Mouse (Mus musculus): ENCODE data around the gene Tmc2.

DNA sequence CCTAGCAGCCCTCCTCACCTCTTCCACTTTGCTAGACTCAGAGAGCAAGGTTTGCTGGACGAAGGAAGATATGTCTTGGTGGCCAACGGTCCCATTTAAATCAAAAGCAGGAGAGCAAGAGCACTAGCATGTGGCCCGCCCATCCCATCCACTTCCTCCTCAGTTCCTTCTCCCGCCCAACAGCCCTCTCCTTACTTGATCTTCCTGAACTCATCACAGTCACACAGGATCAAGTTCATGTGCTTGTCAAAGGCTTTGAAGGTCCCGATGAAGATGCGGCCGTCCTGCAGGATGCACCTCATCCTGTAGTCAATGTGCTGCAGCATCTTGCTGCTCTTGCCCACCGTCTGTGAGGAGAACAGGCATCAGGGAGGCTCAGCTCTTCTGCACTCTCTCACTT is 18.2 kb upstream of the Tmc2 start:
- no peak for TF ChIP-seq CTCF (IDR thresholded peaks at IDR 0.05; ENCODE audit: low read depth)
- TF ChIP-seq EP300 (IDR thresholded peaks at IDR 0.05; ENCODE audit: low read depth): no peak

All from liver, postnatal 0 days (tissue).